Mouse (Mus musculus) heart, embryonic 11.5 days (tissue): ENCODE results near the gene Gm867. TPM values are rescaled to one million over a fixed set of nuclear protein-coding genes. Genes with fewer than 3 reads are reported as not detected.

Experiments used
- ATAC-seq: fragments of 200-750 bp; cut with Nextera tagmentation; replicated peaks from 2 replicates; pipeline ENCODE4 v1.8.0; 2017; ENCODE audit warnings: moderate library complexity; ENCODE audit not compliant: insufficient number of reproducible peaks, low FRiP score, low TSS enrichment
- H3K27ac ChIP-seq: fragments of 300-500 bp; sonication (generic); 2 replicates; pipeline ENCODE4 v1.5.1; 2014; ENCODE audit warnings: mild to moderate bottlenecking, low read depth, low read length
- H3K27me3 ChIP-seq: fragments of 300-500 bp; sonication (generic); 2 replicates; pipeline ENCODE4 v1.6.1; 2014; ENCODE audit warnings: mild to moderate bottlenecking, low read length, mixed read lengths; ENCODE audit not compliant: control insufficient read depth, insufficient read depth
- H3K36me3 ChIP-seq: fragments of 300-500 bp; sonication (generic); 2 replicates; pipeline ENCODE4 v1.6.1; 2014; ENCODE audit warnings: mild to moderate bottlenecking, low read length, moderate library complexity, mixed read lengths; ENCODE audit not compliant: control insufficient read depth, insufficient read depth
- H3K4me1 ChIP-seq: fragments of 300-500 bp; sonication (generic); 2 replicates; pipeline ENCODE4 v1.6.1; 2014; ENCODE audit warnings: low read length; ENCODE audit not compliant: control insufficient read depth, insufficient read depth
- H3K4me2 ChIP-seq: fragments of 300-500 bp; sonication (generic); 2 replicates; pipeline ENCODE4 v1.6.1; 2014; ENCODE audit warnings: mild to moderate bottlenecking, moderate library complexity
- H3K4me3 ChIP-seq: fragments of 300-500 bp; sonication (generic); 2 replicates; pipeline ENCODE4 v1.5.1; 2014; ENCODE audit warnings: low read depth, low read length
- H3K9ac ChIP-seq: fragments of 300-500 bp; sonication (generic); 2 replicates; pipeline ENCODE4 v1.6.1; 2014; ENCODE audit warnings: mild to moderate bottlenecking, low read depth, low read length, moderate library complexity
- H3K9me3 ChIP-seq: fragments of 300-500 bp; sonication (generic); replicated peaks from 2 replicates; pipeline ENCODE4 v1.6.1; 2016; ENCODE audit warnings: low read length; ENCODE audit not compliant: control insufficient read depth
- WGBS: fragments of 180-500 bp; shearing (Covaris S2); extraction: QIAGEN DNeasy Blood & Tissue Kit; methylation state at CpG from one replicate; pipeline ENCODE4 v1.1.7; 2014; ENCODE audit not compliant: insufficient replicate concordance; 5-methylcytosine and 5-hydroxymethylcytosine counted together
- polyA plus RNA-seq: library from polyadenylated mRNA; unstranded; fragments of >200 nt; fragmentation: Nextera tagmentation; extraction: Ambion mirVana; gene quantifications from 2 replicates; pipeline ENCODE4 v1.2.1, GENCODE M21; 2014

Gene Gm867
- polyA plus RNA-seq, 1 experiment from 2014 or later: 2.8 TPM

GRCm38 (mm10) chr10:75941042-75941824, 761 bp upstream of the Gm867 start:
- no peak overlapping the region for H3K9ac ChIP-seq
- H3K4me1 ChIP-seq: peaks cover 13% of the 10 kb centered on the region
- no peak overlapping the region for H3K27ac ChIP-seq
- peaks cover 6% of the 10 kb centered on the region; the same call in 1 of the 2 replicates for H3K27me3 ChIP-seq
- H3K36me3 ChIP-seq: no peaks in the 10 kb centered on the region
- no peak overlapping the region for H3K4me2 ChIP-seq
- no peak for ATAC-seq
- no peak overlapping the region for H3K4me3 ChIP-seq
- H3K9me3 ChIP-seq: no peaks in the 10 kb centered on the region
- WGBS: 69% methylated on average over 9 of the region's 9 CpGs

- Histone ChIP-seq H3K4me1 (peaks cover 13% of the 10 kb centered on the region), H3K4me2 (peak overlapping the region; percentile 30), H3K36me3 (no peaks in the 10 kb centered on the region), H3K27ac (0 out of 2 replicates have a peak overlapping the region, but pooled peaks have one; percentile 29), H3K9me3 (no peaks in the 10 kb centered on the region), H3K9ac (no peak overlapping the region), H3K4me3 (peak overlapping the region; percentile 15), H3K27me3 (peaks cover 6% of the 10 kb centered on the region; the same call in 1 of the 2 replicates)
- ATAC-seq: peak; percentile 58
- 39% methylated on average over 9 of the region's 9 CpGs for WGBS
These were observed 814 bp downstream of the Gm867 start for GRCm38 (mm10) chr10:75939481-75940234.

GRCm38 (mm10) chr10:75937851-75938643, 2.4 kb downstream of the Gm867 start:
- Histone ChIP-seq H3K27ac (no peak overlapping the region), H3K27me3 (peaks cover 6% of the 10 kb centered on the region), H3K4me2 (peak overlapping the region; percentile 67), H3K4me1 (peaks cover 13% of the 10 kb centered on the region), H3K9me3 (no peaks in the 10 kb centered on the region), H3K9ac (no peak overlapping the region), H3K4me3 (peak overlapping the region; percentile 65), H3K36me3 (no peaks in the 10 kb centered on the region)
- WGBS: 50% methylated on average over 10 of the region's 10 CpGs
- ATAC-seq: no peak

- Histone ChIP-seq H3K4me2 (peak overlapping the region; percentile 67), H3K4me3 (peak overlapping the region; percentile 65), H3K36me3 (no peaks in the 10 kb centered on the region), H3K27me3 (peaks cover 8% of the 10 kb centered on the region), H3K9me3 (no peaks in the 10 kb centered on the region), H3K27ac (no peak overlapping the region), H3K9ac (peak overlapping the region; percentile 83), H3K4me1 (peaks cover 16% of the 10 kb centered on the region)
- 29% methylated on average over 18 of the region's 18 CpGs for WGBS
- no peak for ATAC-seq
These were observed 3.4 kb downstream of the Gm867 start for GRCm38 (mm10) chr10:75936909-75937667.

DNA sequence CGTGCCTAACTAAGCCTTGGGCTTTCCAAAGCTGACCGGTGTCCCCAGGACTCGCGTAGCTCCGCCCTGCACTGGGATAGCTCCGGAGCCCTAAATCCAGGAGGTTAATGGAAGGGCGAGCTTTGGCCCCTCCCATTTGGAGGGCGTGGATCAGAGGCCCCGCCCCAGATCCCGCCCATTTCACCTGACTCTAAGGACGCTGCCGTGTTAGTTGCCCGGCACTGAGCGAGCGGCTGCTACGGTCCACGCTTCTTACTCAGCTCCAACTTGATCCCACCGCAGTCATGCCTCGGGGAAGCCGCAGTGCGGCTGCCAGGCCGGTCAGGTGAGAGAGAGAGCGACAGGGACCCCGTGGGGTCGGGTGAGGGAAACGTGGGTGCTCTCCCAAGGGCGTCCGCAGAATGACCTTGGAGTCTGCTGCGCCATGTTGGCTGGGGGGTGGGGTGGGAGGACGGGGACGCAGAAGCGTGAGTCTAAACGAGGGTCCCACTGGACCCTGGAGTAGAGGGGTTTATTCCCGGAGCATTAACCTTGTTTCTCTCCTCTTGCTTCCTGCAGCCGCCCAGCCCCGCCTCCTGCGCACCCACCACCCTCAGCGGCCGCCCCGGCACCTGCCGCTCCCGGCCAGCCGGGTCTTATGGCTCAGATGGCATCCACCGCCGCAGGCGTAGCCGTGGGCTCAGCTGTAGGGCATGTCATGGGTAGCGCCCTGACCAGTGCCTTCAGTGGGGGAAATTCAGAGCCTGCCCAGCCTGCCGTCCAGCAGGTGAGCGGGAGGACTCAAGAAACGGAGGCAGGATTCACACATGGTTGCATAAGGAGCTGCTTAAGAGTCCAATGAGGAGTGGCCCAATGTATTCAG, 4.6 kb downstream of the Gm867 start, which contains the start of gene Mmp11:
TSS of gene Mmp11 (minus strand) at position 817 of the 862 bp plus-strand sequence.
- Histone ChIP-seq H3K9ac (peak within 1 kb of the TSS; percentile 83), H3K4me2 (peak within 1 kb of the TSS; percentile 67), H3K4me1 (peaks cover 20% of the 10 kb centered on the region), H3K9me3 (no peaks in the 10 kb centered on the region), H3K27ac (peak within 1 kb of the TSS; percentile 73), H3K36me3 (no peaks in the 10 kb centered on the region), H3K4me3 (peak within 1 kb of the TSS; percentile 65), H3K27me3 (peaks cover 18% of the 10 kb centered on the region)
- peak; percentile 76 for ATAC-seq
- WGBS: 2% methylated on average over 50 of the region's 51 CpGs

DNA sequence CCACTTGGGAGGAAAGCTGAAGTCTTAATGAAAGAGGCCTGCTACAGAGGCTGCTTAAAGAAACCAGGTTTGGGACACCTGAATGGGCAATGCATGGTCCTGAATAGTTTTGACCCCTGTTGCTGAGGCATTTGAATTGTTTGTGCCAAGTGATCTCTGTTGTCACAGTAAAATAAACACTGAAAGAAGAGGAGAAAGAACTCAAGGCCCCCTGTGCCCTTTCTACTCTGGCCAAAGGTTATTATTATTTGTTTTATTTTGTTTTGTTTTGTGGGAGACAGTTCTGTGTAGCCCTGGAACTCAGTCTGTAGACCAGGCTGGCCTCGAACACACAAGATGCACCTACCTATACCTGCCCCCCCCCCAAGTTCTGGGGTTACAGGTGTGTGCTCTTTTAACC, 5.5 kb downstream of the Gm867 start:
- H3K9ac ChIP-seq: no peak overlapping the region
- ATAC-seq: no peak
- H3K4me1 ChIP-seq: peaks cover 20% of the 10 kb centered on the region

GRCm38 (mm10) chr10:75932891-75933290, 7.6 kb downstream of the Gm867 start, which contains the start of gene Chchd10:
Gene Chchd10 (plus strand): TSS chr10:75933130.
- no peaks in the 10 kb centered on the region for H3K9me3 ChIP-seq
- H3K9ac ChIP-seq: peak within 1 kb of the TSS; percentile 89
- H3K27ac ChIP-seq: peak within 1 kb of the TSS; percentile 22; the same call in 1 of the 2 replicates
- H3K4me1 ChIP-seq: peaks cover 18% of the 10 kb centered on the region
- no peak for ATAC-seq
- peak within 1 kb of the TSS; percentile 65 for H3K4me3 ChIP-seq
- WGBS: 33% methylated on average over 6 of the region's 6 CpGs
- H3K36me3 ChIP-seq: no peaks in the 10 kb centered on the region
- peak within 1 kb of the TSS; percentile 96 for H3K4me2 ChIP-seq
- peaks cover 37% of the 10 kb centered on the region for H3K27me3 ChIP-seq

More for the DNA sequence above, 5.5 kb downstream of the Gm867 start:
- Histone ChIP-seq H3K4me3 (no peak overlapping the region; the same call in 1 of the 2 replicates), H3K27ac (no peak overlapping the region), H3K36me3 (no peaks in the 10 kb centered on the region), H3K4me2 (peak overlapping the region; percentile 67), H3K27me3 (peaks cover 26% of the 10 kb centered on the region), H3K9me3 (no peaks in the 10 kb centered on the region)
- 50% methylated on average over 1 of the region's 1 CpGs for WGBS
